Mouse (Mus musculus) monocyte, adult 2 months (primary cell): ENCODE measurements around the gene Dock10.

ENCODE experiments used
- DNase-seq, 2 experiments: peaks; one replicate each; pipeline ENCODE4 v3.0.0; 2022; ENCODE audit warnings: low spot score in 2 of 2, low read depth in 1 of 2

Dock10 gene

GRCm38 (mm10) chr1:80619100-80619499, 139.2 kb downstream of the Dock10 start:
- no peak for DNase-seq

DNA sequence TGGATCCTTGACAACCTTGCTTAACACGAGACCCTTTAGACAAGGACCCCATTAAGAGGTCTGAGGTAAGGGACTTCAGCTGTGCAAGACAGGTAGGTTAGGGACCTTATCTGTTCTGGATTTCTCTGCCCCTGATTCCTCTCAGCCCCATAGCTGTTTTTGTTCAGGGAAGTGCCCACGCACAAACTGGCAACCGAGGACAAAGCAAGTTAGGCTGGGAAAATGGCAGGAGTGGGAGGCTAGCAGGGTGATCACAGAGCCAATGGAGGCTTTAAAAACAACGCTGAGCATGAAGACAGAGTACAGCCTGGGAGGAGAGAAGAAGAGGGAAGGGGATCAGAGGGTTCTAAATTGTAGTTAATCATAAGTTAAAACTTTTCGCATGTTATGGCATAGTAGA, 141.7 kb downstream of the Dock10 start:
- no peak for DNase-seq

- DNase-seq = no peak
These were observed 143.6 kb downstream of the Dock10 start for GRCm38 (mm10) chr1:80614750-80615149.

- no peak for DNase-seq
These were observed 144.8 kb downstream of the Dock10 start for GRCm38 (mm10) chr1:80613395-80614011.

DNA sequence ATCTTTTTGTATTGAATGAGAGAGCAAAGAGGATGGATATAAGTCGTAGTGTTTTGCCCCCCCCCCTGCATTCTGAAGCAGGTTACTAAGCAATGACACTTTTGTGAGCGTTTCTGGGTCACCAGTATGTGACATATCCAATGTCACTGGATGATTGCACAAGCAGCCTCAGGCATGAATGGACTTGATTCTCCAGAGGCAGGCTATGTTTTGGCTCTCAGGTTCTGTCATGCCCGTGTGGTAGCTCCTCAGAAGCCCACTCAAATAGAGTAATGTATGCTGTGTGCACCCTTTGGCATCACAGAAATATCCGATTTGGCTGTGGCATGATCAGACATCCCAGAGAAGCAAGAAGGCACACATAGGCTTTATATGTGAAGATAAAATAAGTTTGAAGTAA, 150.8 kb downstream of the Dock10 start:
- DNase-seq = no peak

DNA sequence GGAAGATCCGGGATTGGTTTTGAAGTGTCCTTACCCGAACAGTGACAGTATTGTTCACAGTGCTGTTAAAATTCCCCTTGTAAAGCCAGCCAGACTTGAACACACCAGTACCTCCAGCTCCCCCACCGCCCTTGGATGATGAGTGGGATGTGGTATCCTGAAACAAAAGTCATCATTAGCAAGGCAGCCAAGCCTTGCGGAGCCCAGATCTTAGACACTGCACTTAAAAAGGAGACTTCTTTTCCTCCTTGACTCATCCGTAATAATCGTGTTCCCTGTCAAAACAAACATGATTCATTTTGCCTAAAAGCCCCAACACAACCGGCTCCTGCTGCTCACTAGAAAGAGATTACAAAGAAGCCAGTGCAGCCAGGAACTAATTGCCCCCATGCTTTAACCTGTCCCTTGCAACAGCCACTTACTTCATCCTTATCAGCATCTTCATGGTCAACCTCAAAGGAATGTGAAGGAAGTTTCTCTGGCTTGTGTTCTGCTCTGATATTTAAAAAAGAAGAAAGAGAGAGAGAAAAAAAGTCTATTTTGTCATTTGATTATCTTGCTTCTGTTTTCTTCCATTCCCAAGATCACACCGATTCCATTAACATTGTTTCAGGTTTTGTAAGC, 152.1 kb downstream of the Dock10 start:
- DNase-seq = no peak

DNA sequence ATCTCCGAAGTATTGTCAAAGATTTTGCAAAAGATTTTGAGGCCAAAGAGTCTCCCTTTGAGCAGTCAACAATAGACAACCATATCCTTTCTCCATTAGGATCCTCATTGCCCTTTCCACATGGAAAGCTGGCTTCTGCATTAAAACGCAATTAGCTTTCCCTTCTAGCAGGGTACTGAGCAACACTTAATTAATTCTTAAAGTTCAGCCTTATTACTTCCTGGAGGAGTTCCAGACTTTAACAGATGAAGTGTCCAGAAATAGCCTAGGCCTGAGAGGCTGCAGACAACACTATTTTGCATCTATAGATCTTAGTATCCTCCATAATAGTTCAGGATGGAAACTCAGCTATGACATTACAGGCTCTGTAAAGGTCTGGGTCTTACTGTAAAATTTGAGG, 154.0 kb downstream of the Dock10 start:
- no peak for DNase-seq

DNA sequence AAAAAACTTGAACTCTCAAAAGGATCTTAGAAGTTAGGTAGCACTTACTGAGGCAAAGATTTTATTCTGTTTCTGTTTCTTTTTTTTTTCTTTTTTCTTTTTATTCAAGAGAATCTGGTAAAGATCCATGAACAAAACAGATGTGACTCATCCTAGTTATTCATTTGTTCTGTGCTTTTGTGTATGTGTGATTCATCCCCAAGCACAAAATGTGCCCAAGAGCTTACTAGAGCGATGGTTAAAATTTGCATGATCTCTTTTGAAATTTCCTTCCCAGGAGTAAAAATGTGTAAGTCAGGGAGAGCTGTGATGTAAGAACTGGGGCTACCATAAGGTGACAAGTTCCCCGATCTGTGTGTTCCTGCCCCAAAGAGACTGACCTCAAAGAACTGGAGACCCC, 155.2 kb downstream of the Dock10 start:
- no peak for DNase-seq

DNA sequence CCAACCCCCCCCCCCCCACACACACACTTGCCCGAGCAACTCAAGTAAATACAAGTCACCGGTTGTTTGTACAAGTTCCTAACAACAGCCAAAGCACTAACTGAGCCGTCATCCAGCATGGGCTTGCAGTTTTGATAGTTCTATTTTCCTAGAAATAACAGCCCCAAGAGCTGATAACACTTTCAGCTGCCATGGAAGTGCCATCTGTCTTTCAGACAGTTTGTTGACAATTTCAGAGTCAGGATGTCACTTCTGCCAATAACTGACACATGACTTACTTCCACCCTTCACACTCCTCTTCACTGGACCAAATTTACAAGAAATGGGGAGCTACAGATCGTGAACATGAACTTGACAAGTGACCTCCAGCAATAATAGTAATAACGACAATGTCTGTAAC, 175.0 kb downstream of the Dock10 start:
- no peak for DNase-seq

DNA sequence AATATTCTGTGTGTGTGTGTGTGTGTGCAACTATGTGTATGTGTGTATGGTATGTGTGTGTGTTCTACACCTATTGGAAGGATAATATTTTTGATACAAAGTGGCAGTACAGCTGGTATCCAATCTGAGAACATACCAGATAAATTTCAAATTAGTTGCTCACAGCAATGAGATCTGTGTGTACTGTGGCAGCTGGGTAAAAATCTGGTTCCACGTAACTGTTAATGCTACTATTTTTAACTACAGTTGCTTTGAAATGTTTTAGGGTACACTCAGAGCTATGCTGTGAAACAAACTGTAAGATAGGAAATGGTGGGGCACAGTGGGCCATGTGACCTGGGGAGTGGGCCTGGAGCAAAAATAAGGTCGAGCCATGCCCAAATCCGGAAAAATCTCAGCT, 176.1 kb downstream of the Dock10 start:
- DNase-seq = no peak

DNA sequence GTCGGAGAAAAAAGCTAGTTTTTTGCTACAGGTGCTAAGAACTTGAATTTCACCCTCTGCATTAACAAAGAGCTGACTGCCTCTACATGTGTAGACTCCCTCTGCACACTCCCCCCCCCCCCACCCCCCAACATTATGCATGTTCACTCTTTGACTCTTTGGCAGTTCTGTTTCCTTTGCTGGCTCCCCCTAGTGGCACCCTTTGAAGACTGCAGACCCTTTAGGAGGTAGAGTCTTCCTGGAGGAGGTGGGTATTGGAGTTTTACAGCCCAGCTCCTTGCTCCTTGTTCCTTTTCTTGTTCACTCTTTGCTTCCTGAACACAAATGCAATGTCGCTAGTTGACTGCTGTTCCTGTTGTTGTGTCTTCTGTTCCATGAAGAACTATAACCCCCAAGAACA, 181.4 kb downstream of the Dock10 start:
- DNase-seq = no peak

DNA sequence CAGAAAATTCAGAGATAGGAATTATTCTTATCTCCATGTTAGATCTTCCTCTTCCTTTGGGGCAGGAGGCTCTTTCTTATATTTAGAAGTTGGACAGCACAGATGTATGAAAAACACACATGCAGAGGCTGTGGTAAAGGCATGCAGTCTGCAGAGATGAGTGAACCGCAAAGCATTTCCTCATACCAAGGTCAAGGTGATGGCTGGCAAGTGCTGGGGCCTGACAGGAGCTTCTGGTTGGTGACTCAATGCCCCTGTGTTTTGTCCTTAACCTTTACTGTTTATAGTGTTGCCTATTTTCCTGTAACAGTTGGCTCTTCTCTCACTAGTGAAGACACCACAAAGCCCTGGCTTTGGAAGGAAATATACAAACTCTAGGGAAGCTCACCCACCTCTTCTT, 201.9 kb downstream of the Dock10 start:
- no peak for DNase-seq

DNA sequence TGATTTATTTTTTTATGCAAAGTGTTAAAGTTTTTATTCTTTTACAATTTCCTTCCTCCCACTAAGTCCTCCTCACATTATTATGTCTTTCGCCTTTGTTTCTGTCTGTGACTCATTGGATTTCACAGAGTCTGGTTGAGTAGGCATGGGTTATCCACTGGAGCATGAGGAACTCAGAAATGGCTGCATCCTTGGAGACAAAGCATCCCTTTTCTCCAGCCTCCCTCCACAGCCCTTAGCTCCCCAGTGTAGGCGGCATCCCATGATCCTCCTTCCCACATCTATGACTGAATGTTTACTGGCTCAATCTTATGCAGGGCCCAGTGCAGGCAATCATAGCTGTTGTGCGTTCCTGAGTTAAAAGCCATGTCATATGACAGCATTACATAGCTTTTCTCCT, 216.8 kb downstream of the Dock10 start:
- DNase-seq = no peak

GRCm38 (mm10) chr1:80522197-80522596, 236.1 kb downstream of the Dock10 start:
- DNase-seq = no peak

GRCm38 (mm10) chr1:80520456-80520855, 237.9 kb downstream of the Dock10 start:
- no peak for DNase-seq

GRCm38 (mm10) chr1:80519893-80520292, 238.4 kb downstream of the Dock10 start:
- no peak for DNase-seq

DNA sequence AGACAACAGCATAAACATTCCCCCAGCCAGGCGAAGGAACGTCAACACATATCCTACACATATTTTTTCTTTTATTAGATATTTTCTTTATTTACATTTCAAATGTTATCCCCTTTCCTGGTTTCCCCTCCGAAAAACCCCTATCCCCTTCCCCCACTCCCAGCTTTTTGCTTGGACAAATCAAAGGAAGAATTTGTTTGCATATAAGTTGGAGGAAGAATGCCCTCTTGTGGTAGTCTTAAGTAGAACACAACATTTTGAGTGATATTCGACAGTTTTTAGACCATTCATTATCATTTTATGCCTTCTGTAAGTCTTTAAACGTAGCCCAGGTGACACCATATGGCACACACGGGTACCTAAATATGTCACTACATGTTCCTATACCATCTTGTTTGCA, 242.5 kb downstream of the Dock10 start:
- DNase-seq = no peak

DNA sequence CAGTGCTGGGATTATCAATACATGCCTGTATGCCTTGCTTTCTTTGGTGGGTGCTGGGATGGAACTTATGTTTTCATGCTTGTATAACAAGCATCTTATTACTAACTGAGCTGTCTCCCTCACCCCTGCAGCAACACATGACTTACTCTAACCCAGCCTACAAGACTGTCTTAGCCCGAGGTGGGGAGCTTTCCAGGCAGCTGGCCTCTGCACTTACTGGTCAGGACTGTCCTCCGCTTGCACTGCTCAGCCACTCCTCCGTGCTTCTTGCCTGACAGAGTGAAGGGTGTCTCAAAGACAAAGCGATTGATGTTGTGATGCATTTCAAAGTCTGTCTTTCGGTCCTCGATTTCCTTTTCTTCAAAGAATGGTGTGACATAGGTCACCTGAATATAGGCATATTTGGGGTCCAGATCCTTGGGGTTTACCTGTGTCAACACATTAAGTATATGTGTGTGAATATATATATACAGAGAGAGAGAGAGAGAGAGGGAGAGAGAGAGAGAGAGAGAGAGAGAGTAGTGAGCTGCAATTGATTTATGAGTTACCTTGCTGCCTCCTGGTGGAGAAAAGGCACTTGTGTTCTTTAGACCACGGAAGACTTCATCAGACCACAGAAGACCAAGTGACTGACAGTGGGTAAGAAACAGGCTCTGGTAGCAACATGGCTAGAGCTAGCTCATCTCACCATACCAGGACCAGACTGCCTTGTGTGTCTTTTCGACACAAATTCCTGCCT, 245.9 kb downstream of the Dock10 start:
- no peak for DNase-seq

DNA sequence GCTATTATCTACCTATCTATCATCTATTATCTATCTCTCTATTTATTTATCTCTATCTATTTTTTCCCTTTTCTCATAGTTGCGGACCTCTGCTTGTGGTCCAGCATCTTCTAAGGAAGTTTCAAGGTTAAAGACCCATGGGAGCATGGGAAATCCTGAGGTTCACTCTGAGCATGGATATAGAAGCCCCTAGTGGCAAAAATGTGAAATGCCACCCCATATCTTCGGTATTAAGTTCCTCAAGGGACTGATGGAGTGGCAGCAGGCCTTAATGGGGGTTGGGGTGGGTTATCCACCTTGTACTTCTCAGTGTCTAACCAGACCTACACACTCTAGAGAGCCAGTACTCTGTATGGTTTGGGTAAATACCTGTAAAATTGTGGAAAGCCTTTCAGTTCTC, 253.6 kb downstream of the Dock10 start:
- no peak for DNase-seq

GRCm38 (mm10) chr1:80504081-80504480, 254.2 kb downstream of the Dock10 start:
- no peak for DNase-seq

- no peak for DNase-seq
These were observed 255.7 kb downstream of the Dock10 start for GRCm38 (mm10) chr1:80502456-80503165.

- DNase-seq = no peak
These were observed 259.1 kb downstream of the Dock10 start for GRCm38 (mm10) chr1:80499264-80499663.
